Mouse (Mus musculus): Measurements from ENCODE around the gene Myo1b.

Myo1b gene

GRCm38 (mm10) chr1:51728816-51729215 lies 187.1 kb downstream of the Myo1b start:
- DNase-seq (ENCODE audit: low read depth, low spot score): no peak

- no peak for DNase-seq (ENCODE audit: low read depth, low spot score)
Measured at GRCm38 (mm10) chr1:51719897-51720673, 195.8 kb downstream of the Myo1b start.

GRCm38 (mm10) chr1:51710831-51711230 lies 205.0 kb downstream of the Myo1b start:
- DNase-seq (ENCODE audit: low read depth, low spot score): no peak

GRCm38 (mm10) chr1:51706106-51706505 lies 209.8 kb downstream of the Myo1b start:
- no peak for DNase-seq (ENCODE audit: low read depth, low spot score)

- no peak for DNase-seq (ENCODE audit: low read depth, low spot score)
Measured at GRCm38 (mm10) chr1:51704610-51705009, 211.3 kb downstream of the Myo1b start.

Data from CD4-positive, CD25-positive, alpha-beta regulatory T cell, adult 2 months (primary cell).